Mouse (Mus musculus) heart, postnatal 0 days (tissue): ENCODE measurements around the gene Lingo1. TPM values are rescaled to one million over a fixed set of nuclear protein-coding genes. Genes with fewer than 3 reads are reported as not detected.

Experiments used
- ATAC-seq: fragments of 200-750 bp; cut with Nextera tagmentation; 2 replicates; pipeline ENCODE4 v1.8.0; 2017; ENCODE audit warnings: low read depth, moderate number of reproducible peaks, moderate library complexity; ENCODE audit not compliant: insufficient read depth
- DNase-seq: peaks from one replicate; pipeline ENCODE4 v3.0.0-alpha.2; 2016; ENCODE audit warnings: low spot score
- H3K27ac ChIP-seq: fragments of 300-500 bp; sonication (generic); 2 replicates; pipeline ENCODE4 v1.5.1; 2014; ENCODE audit warnings: low read depth, mild to moderate bottlenecking
- H3K27me3 ChIP-seq: fragments of 300-500 bp; sonication (generic); 2 replicates; pipeline ENCODE4 v1.6.1; 2014; ENCODE audit warnings: low read length, mixed read lengths; ENCODE audit not compliant: control insufficient read depth, insufficient read depth
- H3K36me3 ChIP-seq: fragments of 300-500 bp; sonication (generic); replicated peaks from 2 replicates; pipeline ENCODE4 v1.6.1; 2014; ENCODE audit warnings: low read length, mixed read lengths; ENCODE audit not compliant: control insufficient read depth, insufficient read depth
- H3K4me1 ChIP-seq: fragments of 300-500 bp; sonication (generic); 2 replicates; pipeline ENCODE4 v1.6.1; 2014; ENCODE audit warnings: antibody characterized with exemption; ENCODE audit not compliant: control insufficient read depth, insufficient read depth
- H3K4me2 ChIP-seq: fragments of 300-500 bp; sonication (generic); 2 replicates; pipeline ENCODE4 v1.6.1; 2014; ENCODE audit warnings: low read depth, mild to moderate bottlenecking, low read length, moderate library complexity
- H3K4me3 ChIP-seq: fragments of 300-500 bp; sonication (generic); 2 replicates; pipeline ENCODE4 v1.5.1; 2014; ENCODE audit warnings: low read depth, low read length
- H3K9ac ChIP-seq: fragments of 300-500 bp; sonication (generic); replicated peaks from 2 replicates; pipeline ENCODE4 v1.6.1; 2014; ENCODE audit warnings: low read depth, low read length, mixed read lengths
- H3K9me3 ChIP-seq: fragments of 300-500 bp; sonication (generic); replicated peaks from 2 replicates; pipeline ENCODE4 v1.6.1; 2016; ENCODE audit warnings: low read length; ENCODE audit not compliant: control insufficient read depth
- CTCF ChIP-seq: IDR thresholded peaks from 2 replicates; pipeline ENCODE4 v1.5.1; 2016; ENCODE audit warnings: antibody characterized with exemption, control low read depth, low read depth
- EP300 ChIP-seq: IDR thresholded peaks from 2 replicates; pipeline ENCODE4 v1.6.1; 2016; ENCODE audit warnings: antibody characterized with exemption, low read depth
- WGBS: fragments of 180-500 bp; shearing (Covaris S2); extraction: QIAGEN DNeasy Blood & Tissue Kit; methylation state at CpG from one replicate; pipeline ENCODE4 v1.1.7; 2014; 5-methylcytosine and 5-hydroxymethylcytosine counted together
- polyA plus RNA-seq: library from polyadenylated mRNA; unstranded; fragments of >200 nt; fragmentation: Nextera tagmentation; extraction: Ambion mirVana; gene quantifications from 2 replicates; pipeline ENCODE4 v1.2.1, GENCODE M21; 2015
- total RNA-seq: library from RNA; depleted of rRNA; stranded (reverse); fragments of >200 nt; gene quantifications from 2 replicates; pipeline ENCODE4 v1.2.3, GENCODE M21; 2014; ENCODE audit warnings: low replicate concordance

Lingo1 gene
- total and polyA plus RNA-seq, 2 experiments from 2014 or later: 0.66 to 2.4 TPM

GRCm38 (mm10) chr9:56776881-56777801 lies 19.1 kb downstream of the Lingo1 start:
- H3K4me2 ChIP-seq: no peak overlapping the region
- 66% methylated on average over 11 of the region's 11 CpGs for WGBS
- no peak for DNase-seq
- H3K9me3 ChIP-seq: no peaks in the 10 kb centered on the region
- H3K27me3 ChIP-seq: peaks cover 28% of the 10 kb centered on the region
- no peak overlapping the region for H3K9ac ChIP-seq
- TF ChIP-seq EP300: no peak
- TF ChIP-seq CTCF: no peak
- H3K4me1 ChIP-seq: no peaks in the 10 kb centered on the region
- no peaks in the 10 kb centered on the region for H3K36me3 ChIP-seq
- no peak for ATAC-seq
- H3K27ac ChIP-seq: no peak overlapping the region
- H3K4me3 ChIP-seq: no peak overlapping the region

GRCm38 (mm10) chr9:56775161-56775934 lies 20.9 kb downstream of the Lingo1 start:
- Histone ChIP-seq H3K36me3 (no peaks in the 10 kb centered on the region), H3K9me3 (no peaks in the 10 kb centered on the region), H3K27ac (no peak overlapping the region), H3K4me3 (no peak overlapping the region), H3K9ac (no peak overlapping the region), H3K27me3 (peaks cover 35% of the 10 kb centered on the region), H3K4me1 (no peaks in the 10 kb centered on the region), H3K4me2 (no peak overlapping the region)
- ATAC-seq: no peak
- DNase-seq: no peak
- 67% methylated on average over 7 of the region's 7 CpGs for WGBS
- no peak for TF ChIP-seq EP300
- TF ChIP-seq CTCF: no peak

GRCm38 (mm10) chr9:56774231-56774630 lies 22.0 kb downstream of the Lingo1 start:
- DNase-seq: no peak
- 38% methylated on average over 6 of the region's 6 CpGs for WGBS
- no peak overlapping the region for H3K4me3 ChIP-seq
- no peak overlapping the region for H3K9ac ChIP-seq
- H3K36me3 ChIP-seq: no peaks in the 10 kb centered on the region
- no peak overlapping the region for H3K4me2 ChIP-seq
- no peak overlapping the region for H3K27ac ChIP-seq
- H3K4me1 ChIP-seq: no peaks in the 10 kb centered on the region
- no peaks in the 10 kb centered on the region for H3K9me3 ChIP-seq
- ATAC-seq: no peak
- H3K27me3 ChIP-seq: peaks cover 39% of the 10 kb centered on the region
- TF ChIP-seq CTCF: peak; percentile 72
- no peak for TF ChIP-seq EP300

GRCm38 (mm10) chr9:56773666-56774065 lies 22.6 kb downstream of the Lingo1 start:
- H3K9ac ChIP-seq: no peak overlapping the region
- no peak overlapping the region for H3K4me3 ChIP-seq
- H3K9me3 ChIP-seq: no peaks in the 10 kb centered on the region
- H3K36me3 ChIP-seq: no peaks in the 10 kb centered on the region
- DNase-seq (no peak), ATAC-seq (no peak)
- H3K4me1 ChIP-seq: no peaks in the 10 kb centered on the region
- no peak for TF ChIP-seq EP300
- no peak for TF ChIP-seq CTCF
- no peak overlapping the region for H3K4me2 ChIP-seq
- H3K27me3 ChIP-seq: peaks cover 42% of the 10 kb centered on the region
- H3K27ac ChIP-seq: no peak overlapping the region
- 80% methylated on average over 7 of the region's 7 CpGs for WGBS

DNA sequence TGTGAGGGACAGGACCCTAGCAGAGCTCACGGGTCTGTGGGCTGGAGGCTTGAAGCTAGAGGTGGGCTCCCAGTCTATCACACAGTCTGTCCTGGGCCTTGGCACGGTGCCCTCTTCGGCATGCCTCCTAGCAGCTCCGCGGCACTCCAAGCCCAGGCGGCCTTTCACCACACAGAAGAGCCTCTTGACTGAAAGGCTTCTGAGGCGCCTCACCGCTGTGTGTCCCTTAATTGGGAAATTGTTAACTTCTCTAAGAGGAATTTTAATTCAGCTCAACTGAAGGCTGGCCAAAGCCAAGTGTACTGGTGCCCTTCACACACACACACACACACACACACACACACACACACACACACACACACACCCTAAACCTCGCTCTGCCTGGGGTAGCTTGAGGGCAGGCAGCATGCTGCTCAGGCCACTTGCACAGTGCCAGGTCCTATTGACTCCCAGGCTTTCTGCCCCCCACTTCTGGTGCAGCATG lies 28.6 kb downstream of the Lingo1 start:
- Histone ChIP-seq H3K4me3 (no peak overlapping the region), H3K27me3 (peaks cover 48% of the 10 kb centered on the region), H3K4me1 (peaks cover 6% of the 10 kb centered on the region; the same call in 1 of the 2 replicates), H3K9me3 (no peaks in the 10 kb centered on the region), H3K27ac (no peak overlapping the region), H3K9ac (no peak overlapping the region), H3K4me2 (no peak overlapping the region), H3K36me3 (no peaks in the 10 kb centered on the region)
- 37% methylated on average over 9 of the region's 9 CpGs for WGBS
- peak; percentile 23 for DNase-seq
- ATAC-seq: peak; percentile 62
- no peak for TF ChIP-seq CTCF
